Mouse (Mus musculus) urinary bladder, postnatal 25 days (tissue): ENCODE measurements around the gene Parp12.

Source experiments
- DNase-seq: peaks from one replicate; pipeline ENCODE4 v3.0.0; 2022; ENCODE audit warnings: low spot score

Gene Parp12

GRCm38 (mm10) chr6:39117584-39118455, at the start of gene Parp12:
TSS of gene Parp12 (minus strand) at chr6:39118349.
- DNase-seq = peak; percentile 70

- DNase-seq = no peak
These were observed 46.7 kb upstream of the Parp12 start for GRCm38 (mm10) chr6:39164891-39165290.

GRCm38 (mm10) chr6:39161975-39162374, 43.8 kb upstream of the Parp12 start:
- DNase-seq = no peak

- DNase-seq = no peak
These were observed 27.9 kb upstream of the Parp12 start for GRCm38 (mm10) chr6:39146041-39146440.

- DNase-seq = no peak
These were observed 14.4 kb upstream of the Parp12 start for GRCm38 (mm10) chr6:39132556-39132955.

- no peak for DNase-seq
These were observed 13.3 kb upstream of the Parp12 start for GRCm38 (mm10) chr6:39131480-39131879.

- DNase-seq = no peak
These were observed 6.6 kb upstream of the Parp12 start for GRCm38 (mm10) chr6:39124719-39125118.

- DNase-seq = no peak
These were observed 2.5 kb upstream of the Parp12 start for GRCm38 (mm10) chr6:39120685-39121084.

- no peak for DNase-seq
These were observed 320 bp upstream of the Parp12 start for GRCm38 (mm10) chr6:39118456-39118881.

- no peak for DNase-seq
These were observed 2.7 kb downstream of the Parp12 start for GRCm38 (mm10) chr6:39115438-39115837.

GRCm38 (mm10) chr6:39113141-39113540, 5.0 kb downstream of the Parp12 start:
- DNase-seq = no peak

- no peak for DNase-seq
These were observed 5.4 kb downstream of the Parp12 start for GRCm38 (mm10) chr6:39112701-39113100.

GRCm38 (mm10) chr6:39106812-39107211, 11.3 kb downstream of the Parp12 start:
- DNase-seq = no peak

- no peak for DNase-seq
These were observed 13.5 kb downstream of the Parp12 start for GRCm38 (mm10) chr6:39104631-39105030.

- no peak for DNase-seq
These were observed 41.7 kb downstream of the Parp12 start for GRCm38 (mm10) chr6:39076498-39076897.

- no peak for DNase-seq
These were observed 44.0 kb downstream of the Parp12 start for GRCm38 (mm10) chr6:39074186-39074585.

- DNase-seq = no peak
These were observed 45.5 kb downstream of the Parp12 start for GRCm38 (mm10) chr6:39072664-39073063.

GRCm38 (mm10) chr6:39066935-39067578, 51.1 kb downstream of the Parp12 start:
- peak; percentile 78 for DNase-seq

- no peak for DNase-seq
These were observed 54.6 kb downstream of the Parp12 start for GRCm38 (mm10) chr6:39063541-39063940.

GRCm38 (mm10) chr6:39061180-39061579, 57.0 kb downstream of the Parp12 start:
- DNase-seq = no peak

GRCm38 (mm10) chr6:39059547-39060497, 58.3 kb downstream of the Parp12 start:
- DNase-seq = no peak

GRCm38 (mm10) chr6:39058936-39059335, 59.2 kb downstream of the Parp12 start:
- DNase-seq = no peak
